Mouse (Mus musculus): ENCODE measurements around the gene Cntrob.

Gene Cntrob

GRCm38 (mm10) chr11:69323667-69324111 is at the start of gene Cntrob, which contains the start of gene Trappc1:
Gene Cntrob, minus strand, starts transcription at chr11:69323775.
Gene Trappc1, plus strand, starts transcription at chr11:69323980.
- peak; percentile 99 for DNase-seq

- DNase-seq: peak; percentile 60
These were observed 49.2 kb upstream of the Cntrob start for GRCm38 (mm10) chr11:69372780-69373170.

- DNase-seq: no peak
These were observed 48.6 kb upstream of the Cntrob start for GRCm38 (mm10) chr11:69372056-69372779.

GRCm38 (mm10) chr11:69371601-69372000 is 48.0 kb upstream of the Cntrob start:
- DNase-seq: no peak

GRCm38 (mm10) chr11:69370817-69371215 is 47.2 kb upstream of the Cntrob start:
- no peak for DNase-seq

- no peak for DNase-seq
These were observed 46.6 kb upstream of the Cntrob start for GRCm38 (mm10) chr11:69369990-69370816.

GRCm38 (mm10) chr11:69369215-69369989 is 45.8 kb upstream of the Cntrob start, which contains the start of gene Chd3:
Gene Chd3, minus strand, starts transcription at chr11:69369406.
- no peak for DNase-seq

- peak; percentile 42 for DNase-seq
These were observed 45.0 kb upstream of the Cntrob start for GRCm38 (mm10) chr11:69368356-69369214.

- peak; percentile 48 for DNase-seq
These were observed 44.2 kb upstream of the Cntrob start for GRCm38 (mm10) chr11:69367616-69368355.

GRCm38 (mm10) chr11:69366855-69367615 is 43.5 kb upstream of the Cntrob start:
- DNase-seq: peak; percentile 73

GRCm38 (mm10) chr11:69366157-69366854 is 42.7 kb upstream of the Cntrob start:
- DNase-seq: peak; percentile 98

- peak; percentile 54 for DNase-seq
These were observed 42.1 kb upstream of the Cntrob start for GRCm38 (mm10) chr11:69365722-69366121.

GRCm38 (mm10) chr11:69364910-69365309 is 41.3 kb upstream of the Cntrob start:
- DNase-seq: peak; percentile 96

GRCm38 (mm10) chr11:69364376-69364775 is 40.8 kb upstream of the Cntrob start:
- DNase-seq: no peak

- DNase-seq: no peak
These were observed 38.9 kb upstream of the Cntrob start for GRCm38 (mm10) chr11:69362479-69362878.

- no peak for DNase-seq
These were observed 38.4 kb upstream of the Cntrob start for GRCm38 (mm10) chr11:69362021-69362420.

GRCm38 (mm10) chr11:69357690-69358089 is 34.1 kb upstream of the Cntrob start:
- no peak for DNase-seq

GRCm38 (mm10) chr11:69356544-69356943 is 33.0 kb upstream of the Cntrob start:
- DNase-seq: no peak

GRCm38 (mm10) chr11:69346441-69346840 is 22.9 kb upstream of the Cntrob start:
- no peak for DNase-seq
